Mouse (Mus musculus) embryonic facial prominence, embryonic 14.5 days (tissue): Measurements from ENCODE around the gene Hoxa10. TPM values are rescaled to one million over a fixed set of nuclear protein-coding genes. Genes with fewer than 3 reads are reported as not detected.

Experiments used
- ATAC-seq: fragments of 200-750 bp; cut with Nextera tagmentation; 2 replicates; pipeline ENCODE4 v1.8.0; 2017; ENCODE audit warnings: low read depth, moderate number of reproducible peaks, moderate TSS enrichment
- DNase-seq: peaks from one replicate; pipeline ENCODE4 v3.0.0-alpha.2; 2015; ENCODE audit warnings: low spot score
- H3K27ac ChIP-seq: fragments of 300-500 bp; sonication (generic); replicated peaks from 2 replicates; pipeline ENCODE4 v1.5.1; 2014; ENCODE audit warnings: low read depth, mild to moderate bottlenecking, low read length, moderate library complexity
- H3K27me3 ChIP-seq: fragments of 300-500 bp; sonication (generic); replicated peaks from 2 replicates; pipeline ENCODE4 v1.6.1; 2014; ENCODE audit warnings: low read length; ENCODE audit not compliant: control insufficient read depth, insufficient read depth
- H3K36me3 ChIP-seq: fragments of 300-500 bp; sonication (generic); 2 replicates; pipeline ENCODE4 v1.6.1; 2014; ENCODE audit warnings: low read length, mixed read lengths; ENCODE audit not compliant: control insufficient read depth, insufficient read depth
- H3K4me1 ChIP-seq: fragments of 300-500 bp; sonication (generic); 2 replicates; pipeline ENCODE4 v1.6.1; 2014; ENCODE audit warnings: antibody characterized with exemption, low read length; ENCODE audit not compliant: control insufficient read depth, insufficient read depth
- H3K4me2 ChIP-seq: fragments of 300-500 bp; sonication (generic); 2 replicates; pipeline ENCODE4 v1.6.1; 2014; ENCODE audit warnings: low read depth, mild to moderate bottlenecking, low read length, moderate library complexity, mixed read lengths
- H3K4me3 ChIP-seq: fragments of 300-500 bp; sonication (generic); 2 replicates; pipeline ENCODE4 v1.5.1; 2014; ENCODE audit warnings: low read depth, mild to moderate bottlenecking, low read length
- H3K9ac ChIP-seq: fragments of 300-500 bp; sonication (generic); 2 replicates; pipeline ENCODE4 v1.6.1; 2014; ENCODE audit warnings: low read depth, mild to moderate bottlenecking, low read length, moderate library complexity, mixed read lengths
- H3K9me3 ChIP-seq: fragments of 300-500 bp; sonication (generic); 2 replicates; pipeline ENCODE4 v1.6.1; 2016; ENCODE audit warnings: low read length; ENCODE audit not compliant: control insufficient read depth
- WGBS: fragments of 180-500 bp; shearing (Covaris S2); extraction: QIAGEN DNeasy Blood & Tissue Kit; methylation state at CpG from one replicate; pipeline ENCODE4 v1.1.7; 2014; 5-methylcytosine and 5-hydroxymethylcytosine counted together
- polyA plus RNA-seq: library from polyadenylated mRNA; unstranded; fragments of >200 nt; fragmentation: Nextera tagmentation; extraction: Ambion mirVana; gene quantifications from 2 replicates; pipeline ENCODE4 v1.2.1, GENCODE M21; 2014

The Hoxa10 gene
- polyA plus RNA-seq, 1 experiment from 2014 or later = not detected

- Histone ChIP-seq H3K27ac (no peak overlapping the region), H3K4me1 (0 out of 2 replicates have a peak, but pooled peaks cover 4% of the 10 kb centered on the region), H3K36me3 (no peaks in the 10 kb centered on the region), H3K4me2 (peak overlapping the region; percentile 47; the same call in 1 of the 2 replicates), H3K4me3 (peak overlapping the region; percentile 34), H3K9ac (no peak overlapping the region), H3K9me3 (no peaks in the 10 kb centered on the region), H3K27me3 (peaks cover 100% of the 10 kb centered on the region)
- ATAC-seq = no peak
- DNase-seq = no peak
- 1% methylated on average over 10 of the region's 10 CpGs for WGBS
These were observed 37.6 kb downstream of the Hoxa10 start for GRCm38 (mm10) chr6:52203121-52203370.

- Histone ChIP-seq H3K4me1 (0 out of 2 replicates have a peak, but pooled peaks cover 4% of the 10 kb centered on the region), H3K9ac (no peak overlapping the region), H3K27ac (no peak overlapping the region), H3K9me3 (no peaks in the 10 kb centered on the region), H3K4me3 (peak overlapping the region; percentile 34; the same call in 1 of the 2 replicates), H3K4me2 (peak overlapping the region; percentile 47; the same call in 1 of the 2 replicates), H3K27me3 (peaks cover 100% of the 10 kb centered on the region), H3K36me3 (no peaks in the 10 kb centered on the region)
- 4% methylated on average over 22 of the region's 22 CpGs for WGBS
- ATAC-seq (no peak), DNase-seq (no peak)
These were observed 38.1 kb downstream of the Hoxa10 start for GRCm38 (mm10) chr6:52202362-52203120.

DNA sequence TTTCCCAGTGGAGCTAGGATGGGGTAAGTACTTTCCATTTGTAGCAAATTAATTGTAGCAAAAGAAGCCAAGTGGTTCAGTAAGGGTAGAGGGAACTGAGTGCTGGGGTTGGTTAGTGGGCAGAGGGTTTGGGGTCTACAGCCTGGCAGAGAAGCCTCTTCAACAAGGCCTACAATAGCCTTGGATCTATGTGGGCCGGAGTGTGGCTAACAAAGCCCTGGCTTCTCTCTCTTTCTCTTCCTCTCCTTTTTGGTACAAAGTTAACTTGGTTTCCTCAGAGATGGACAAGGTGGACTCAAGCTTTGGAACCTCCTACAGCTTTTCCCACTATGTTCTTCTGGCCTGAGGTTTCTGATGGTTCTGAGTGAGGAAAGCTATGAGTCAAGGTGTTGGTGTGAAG is 39.4 kb downstream of the Hoxa10 start:
- WGBS = 29% methylated on average over 1 of the region's 1 CpGs
- H3K4me1 ChIP-seq = 0 out of 2 replicates have a peak, but pooled peaks cover 4% of the 10 kb centered on the region
- no peak overlapping the region for H3K9ac ChIP-seq
- no peaks in the 10 kb centered on the region for H3K36me3 ChIP-seq
- no peak for DNase-seq
- H3K9me3 ChIP-seq = no peaks in the 10 kb centered on the region
- no peak overlapping the region for H3K4me3 ChIP-seq
- no peak for ATAC-seq
- H3K27ac ChIP-seq = no peak overlapping the region
- H3K27me3 ChIP-seq = peaks cover 100% of the 10 kb centered on the region
- no peak overlapping the region for H3K4me2 ChIP-seq

- Histone ChIP-seq H3K27ac (no peak overlapping the region), H3K4me3 (no peak overlapping the region), H3K36me3 (no peaks in the 10 kb centered on the region), H3K27me3 (peaks cover 100% of the 10 kb centered on the region), H3K9me3 (no peaks in the 10 kb centered on the region), H3K4me2 (no peak overlapping the region), H3K9ac (no peak overlapping the region), H3K4me1 (0 out of 2 replicates have a peak, but pooled peaks cover 4% of the 10 kb centered on the region)
- DNase-seq (no peak), ATAC-seq (no peak)
- 16% methylated on average over 10 of the region's 10 CpGs for WGBS
These were observed 39.9 kb downstream of the Hoxa10 start for GRCm38 (mm10) chr6:52200751-52201250.

DNA sequence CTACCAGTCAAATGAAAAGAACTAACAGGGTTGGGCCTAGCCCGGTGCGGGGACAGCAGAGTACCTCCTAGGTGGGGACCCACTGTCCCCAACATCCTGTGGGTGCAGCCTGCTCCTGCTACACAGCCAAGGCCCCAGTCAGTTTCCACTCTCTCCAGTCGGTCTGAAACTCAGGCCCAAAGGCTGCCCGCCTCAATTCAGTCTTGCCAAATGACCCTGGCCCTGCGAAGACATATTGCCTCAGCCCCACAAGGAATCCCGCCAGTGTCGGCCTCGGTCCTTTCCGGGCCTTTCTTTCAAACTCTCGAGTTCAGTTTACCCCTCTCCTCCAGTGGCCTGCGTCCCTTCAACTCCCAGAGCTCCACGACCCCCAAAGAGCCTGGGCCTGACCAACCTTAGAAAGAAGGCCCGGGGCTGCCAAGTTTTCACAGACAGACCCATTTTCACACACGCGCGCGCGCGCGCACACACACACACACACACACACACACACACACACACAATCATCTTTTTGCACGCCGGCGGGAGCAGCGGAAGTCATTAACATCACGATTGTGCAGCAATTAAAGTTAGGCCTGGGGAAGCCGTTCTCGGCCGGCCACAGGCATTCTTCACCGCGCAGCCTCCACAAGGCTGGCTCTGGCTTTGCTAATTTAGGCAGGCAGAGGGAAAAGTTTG is 40.4 kb downstream of the Hoxa10 start:
- Histone ChIP-seq H3K27me3 (peaks cover 100% of the 10 kb centered on the region), H3K4me3 (no peak overlapping the region), H3K4me2 (no peak overlapping the region), H3K4me1 (0 out of 2 replicates have a peak, but pooled peaks cover 4% of the 10 kb centered on the region), H3K36me3 (no peaks in the 10 kb centered on the region), H3K27ac (no peak overlapping the region), H3K9me3 (no peaks in the 10 kb centered on the region), H3K9ac (no peak overlapping the region)
- 11% methylated on average over 27 of the region's 30 CpGs for whole genome bisulfite sequencing
- ATAC-seq (no peak), DNase-seq (no peak)

- WGBS = 2% methylated on average over 10 of the region's 10 CpGs
- peak; percentile 84 for DNase-seq
- peaks cover 1% of the 10 kb centered on the region for H3K4me1 ChIP-seq
- no peak for ATAC-seq
- H3K4me2 ChIP-seq = no peak overlapping the region
- no peak overlapping the region for H3K4me3 ChIP-seq
- no peaks in the 10 kb centered on the region for H3K36me3 ChIP-seq
- H3K9me3 ChIP-seq = no peaks in the 10 kb centered on the region
- H3K9ac ChIP-seq = no peak overlapping the region
- no peak overlapping the region for H3K27ac ChIP-seq
- H3K27me3 ChIP-seq = peaks cover 100% of the 10 kb centered on the region
These were observed 43.4 kb downstream of the Hoxa10 start for GRCm38 (mm10) chr6:52197271-52197670.

- Histone ChIP-seq H3K9ac (no peak overlapping the region), H3K27me3 (peaks cover 100% of the 10 kb centered on the region), H3K4me3 (no peak overlapping the region), H3K36me3 (no peaks in the 10 kb centered on the region), H3K27ac (no peak overlapping the region), H3K4me1 (peaks cover 6% of the 10 kb centered on the region), H3K9me3 (no peaks in the 10 kb centered on the region), H3K4me2 (no peak overlapping the region)
- DNase-seq = no peak
- 9% methylated on average over 9 of the region's 9 CpGs for WGBS
- ATAC-seq = no peak
These were observed 43.8 kb downstream of the Hoxa10 start for GRCm38 (mm10) chr6:52196811-52197210.

DNA sequence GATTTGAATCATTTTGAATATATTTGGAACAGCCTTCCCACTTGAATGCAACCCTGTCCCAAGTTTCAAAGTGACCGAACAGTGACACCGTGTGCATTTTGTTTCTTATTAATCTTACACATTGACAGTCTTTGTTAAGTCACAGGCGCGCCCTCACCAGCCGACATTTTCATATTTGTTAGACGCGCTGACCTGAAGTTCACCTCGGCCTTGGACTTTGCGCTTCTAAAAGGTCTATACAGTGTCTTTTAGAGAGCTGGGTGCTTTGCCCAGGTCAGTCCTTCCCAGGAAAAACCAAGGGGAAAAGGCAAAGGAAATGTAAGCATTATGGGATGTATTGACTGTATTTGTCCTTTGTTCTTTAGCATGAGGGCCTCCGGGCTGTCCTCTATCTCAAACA is 46.0 kb downstream of the Hoxa10 start:
- Histone ChIP-seq H3K36me3 (no peaks in the 10 kb centered on the region), H3K27me3 (peaks cover 100% of the 10 kb centered on the region), H3K27ac (no peak overlapping the region), H3K4me3 (no peak overlapping the region), H3K9me3 (no peaks in the 10 kb centered on the region), H3K9ac (no peak overlapping the region), H3K4me2 (no peak overlapping the region), H3K4me1 (peaks cover 6% of the 10 kb centered on the region)
- no peak for DNase-seq
- ATAC-seq = no peak
- 6% methylated on average over 10 of the region's 10 CpGs for WGBS
